Mouse (Mus musculus): ENCODE results near the gene Podxl. TPM values are rescaled to one million over a fixed set of nuclear protein-coding genes. Genes with fewer than 3 reads are reported as not detected.
A peak's percentile ranks its signal among the peaks of the same experiment; 100 is the strongest.

Gene Podxl
- polyA plus RNA-seq (2015; fragmentation: Nextera tagmentation; extraction: Ambion mirVana) = 7.5 and 8.9 TPM in 2 replicates

DNA sequence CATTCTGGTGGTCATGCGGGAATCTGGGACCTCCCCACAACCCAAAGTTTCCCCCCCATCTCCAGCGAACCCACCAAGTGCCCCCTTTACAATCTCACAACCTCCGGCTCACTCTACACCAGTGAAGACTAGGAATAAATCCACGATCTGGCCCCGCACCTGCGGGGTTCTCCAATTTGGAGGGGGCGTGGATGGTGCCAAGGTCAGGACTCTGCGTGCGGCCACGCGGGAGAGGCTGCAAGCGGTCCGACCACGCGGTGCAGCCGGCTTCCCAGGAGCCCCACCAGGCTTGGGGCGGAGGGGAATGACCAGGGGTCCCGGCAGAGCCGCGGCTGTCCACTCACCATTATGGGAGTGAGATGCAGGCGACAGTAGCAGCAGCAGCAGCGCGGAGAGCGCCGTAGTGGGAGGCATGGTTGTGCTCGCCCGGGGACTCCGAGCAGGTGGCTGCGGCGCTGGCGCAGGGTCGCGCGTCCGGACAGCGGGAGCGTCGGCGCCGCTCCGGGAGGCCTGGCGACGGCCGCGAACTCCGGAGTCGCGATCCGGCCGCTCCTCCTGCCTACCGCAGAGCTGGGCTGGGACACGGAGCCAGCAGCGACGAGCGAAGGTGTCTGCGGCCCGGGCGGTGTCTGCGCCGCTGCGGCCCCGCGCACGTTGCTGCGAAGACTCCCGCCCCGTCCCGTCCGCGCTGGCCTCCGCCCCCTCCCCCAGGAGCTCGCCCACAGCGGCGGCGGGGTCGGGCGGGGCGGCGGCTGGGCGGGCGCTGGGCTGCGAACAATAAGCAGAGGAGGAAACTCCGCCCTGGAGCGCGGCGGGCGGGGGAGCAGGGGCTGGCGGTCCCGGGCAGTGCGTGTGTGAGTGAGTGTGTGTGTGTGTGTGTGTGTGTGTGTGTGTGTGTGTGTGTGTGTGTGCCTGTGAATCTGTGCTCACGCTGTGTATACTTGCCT is at the start of gene Podxl:
TSS of gene Podxl (minus strand) at position 747 of the 947 bp plus-strand sequence.
- peaks cover 31% of the 10 kb centered on the region for H3K4me1 ChIP-seq
- H3K9ac ChIP-seq = peak within 1 kb of the TSS; percentile 69
- H3K27ac ChIP-seq = no peak within 1 kb of the TSS
- under 1% methylated on average over 72 of the region's 91 CpGs for WGBS
- peaks cover 97% of the 10 kb centered on the region for H3K27me3 ChIP-seq
- H3K9me3 ChIP-seq = no peaks in the 10 kb centered on the region
- H3K36me3 ChIP-seq = no peaks in the 10 kb centered on the region
- H3K4me3 ChIP-seq = peak within 1 kb of the TSS; percentile 65
- peak within 1 kb of the TSS; percentile 94 for H3K4me2 ChIP-seq
- peak; percentile 75 for ATAC-seq (ENCODE audit: insufficient number of reproducible peaks, insufficient read depth, low FRiP score, low TSS enrichment, low read depth)

- ATAC-seq (ENCODE audit: insufficient number of reproducible peaks, insufficient read depth, low FRiP score, low TSS enrichment, low read depth) = no peak
- Histone ChIP-seq H3K27me3 (no peaks in the 10 kb centered on the region), H3K4me2 (no peak overlapping the region), H3K36me3 (no peaks in the 10 kb centered on the region), H3K4me3 (no peak overlapping the region), H3K9ac (no peak overlapping the region), H3K4me1 (no peaks in the 10 kb centered on the region), H3K27ac (no peak overlapping the region), H3K9me3 (no peaks in the 10 kb centered on the region)
- whole genome bisulfite sequencing = 84% methylated on average over 17 of the region's 17 CpGs
Measured at GRCm38 (mm10) chr6:31612560-31613270, 48.9 kb upstream of the Podxl start.

- no peaks in the 10 kb centered on the region for H3K27me3 ChIP-seq
- no peaks in the 10 kb centered on the region for H3K4me1 ChIP-seq
- H3K9ac ChIP-seq = no peak overlapping the region
- no peak overlapping the region for H3K27ac ChIP-seq
- ATAC-seq (ENCODE audit: insufficient number of reproducible peaks, insufficient read depth, low FRiP score, low TSS enrichment, low read depth) = no peak
- H3K36me3 ChIP-seq = no peaks in the 10 kb centered on the region
- H3K4me3 ChIP-seq = no peak overlapping the region
- no peak overlapping the region for H3K4me2 ChIP-seq
- WGBS = 69% methylated on average over 4 of the region's 4 CpGs
- no peaks in the 10 kb centered on the region for H3K9me3 ChIP-seq
Measured at GRCm38 (mm10) chr6:31606429-31606828, 42.6 kb upstream of the Podxl start.

DNA sequence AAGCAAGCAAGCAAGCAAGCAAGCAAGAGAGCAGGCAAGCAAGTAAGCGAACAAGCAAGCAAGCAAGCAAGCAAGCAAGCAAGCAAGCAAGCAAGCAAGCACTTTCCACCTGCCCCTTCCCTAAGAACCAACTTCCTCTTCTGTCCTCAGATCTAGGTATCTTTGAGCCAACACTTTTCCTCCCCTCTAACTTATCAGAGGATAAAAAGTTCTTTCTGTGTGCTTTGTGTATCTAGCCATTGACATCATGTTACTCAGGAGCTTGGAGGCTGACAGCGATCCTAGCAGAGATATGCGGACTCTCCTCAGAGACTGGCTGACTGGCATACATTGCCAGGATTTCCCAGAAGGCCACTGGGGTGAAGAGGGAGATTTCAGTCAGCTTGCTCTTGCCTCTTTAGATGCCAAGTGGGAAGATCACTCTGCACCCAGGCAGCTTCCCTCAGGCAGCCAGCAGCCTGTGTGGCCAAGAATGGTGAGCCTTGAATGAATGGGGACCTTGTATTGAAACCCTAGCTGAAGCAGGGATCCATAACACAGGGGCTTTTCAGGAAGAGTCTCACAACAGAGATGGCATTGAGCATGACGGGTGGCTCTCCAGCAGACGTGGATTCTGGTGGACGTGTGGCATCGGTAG is 41.0 kb upstream of the Podxl start:
- Histone ChIP-seq H3K9me3 (no peaks in the 10 kb centered on the region), H3K36me3 (no peaks in the 10 kb centered on the region), H3K27me3 (no peaks in the 10 kb centered on the region), H3K4me3 (no peak overlapping the region), H3K4me1 (peaks cover 8% of the 10 kb centered on the region; the same call in 1 of the 2 replicates), H3K9ac (no peak overlapping the region), H3K4me2 (no peak overlapping the region), H3K27ac (no peak overlapping the region)
- WGBS = 53% methylated on average over 7 of the region's 7 CpGs
- ATAC-seq (ENCODE audit: insufficient number of reproducible peaks, insufficient read depth, low FRiP score, low TSS enrichment, low read depth) = no peak

GRCm38 (mm10) chr6:31602489-31602888 is 38.7 kb upstream of the Podxl start:
- no peak overlapping the region for H3K9ac ChIP-seq
- H3K4me3 ChIP-seq = no peak overlapping the region
- H3K9me3 ChIP-seq = no peaks in the 10 kb centered on the region
- H3K27me3 ChIP-seq = no peaks in the 10 kb centered on the region
- H3K4me1 ChIP-seq = peaks cover 9% of the 10 kb centered on the region; the same call in 1 of the 2 replicates
- 88% methylated on average over 4 of the region's 4 CpGs for WGBS
- no peaks in the 10 kb centered on the region for H3K36me3 ChIP-seq
- H3K27ac ChIP-seq = no peak overlapping the region
- no peak for ATAC-seq (ENCODE audit: insufficient number of reproducible peaks, insufficient read depth, low FRiP score, low TSS enrichment, low read depth)
- H3K4me2 ChIP-seq = no peak overlapping the region

DNA sequence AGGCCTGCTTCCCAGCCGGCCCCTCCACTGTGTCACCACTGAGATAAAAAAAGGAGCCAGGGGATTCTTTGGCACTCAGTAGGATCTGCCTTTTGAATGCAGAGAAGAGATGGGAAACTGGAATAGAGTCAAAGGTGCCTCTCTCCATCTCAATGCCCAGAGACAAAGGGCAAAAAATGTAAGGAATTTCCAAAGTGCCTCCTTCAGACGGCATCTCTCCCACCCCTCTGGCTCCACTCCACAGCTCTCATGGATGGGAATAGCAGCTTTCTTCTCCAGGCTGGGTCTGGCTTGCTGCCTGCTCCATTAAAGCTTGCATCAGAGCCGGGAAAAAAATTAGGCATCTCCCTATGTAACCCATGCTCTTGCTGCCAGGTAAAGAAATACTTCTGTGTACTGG is 37.4 kb upstream of the Podxl start:
- WGBS = 26% methylated on average over 3 of the region's 3 CpGs
- Histone ChIP-seq H3K9me3 (no peaks in the 10 kb centered on the region), H3K4me3 (no peak overlapping the region), H3K27me3 (no peaks in the 10 kb centered on the region), H3K27ac (no peak overlapping the region), H3K9ac (no peak overlapping the region), H3K4me1 (peaks cover 21% of the 10 kb centered on the region), H3K4me2 (no peak overlapping the region), H3K36me3 (no peaks in the 10 kb centered on the region)
- ATAC-seq (ENCODE audit: insufficient number of reproducible peaks, insufficient read depth, low FRiP score, low TSS enrichment, low read depth) = no peak

- no peaks in the 10 kb centered on the region for H3K36me3 ChIP-seq
- ATAC-seq (ENCODE audit: insufficient number of reproducible peaks, insufficient read depth, low FRiP score, low TSS enrichment, low read depth) = no peak
- H3K27ac ChIP-seq = no peak overlapping the region
- H3K9me3 ChIP-seq = no peaks in the 10 kb centered on the region
- peaks cover 21% of the 10 kb centered on the region for H3K4me1 ChIP-seq
- WGBS = 37% methylated on average over 3 of the region's 3 CpGs
- no peak overlapping the region for H3K4me3 ChIP-seq
- no peak overlapping the region for H3K9ac ChIP-seq
- H3K27me3 ChIP-seq = no peaks in the 10 kb centered on the region
- H3K4me2 ChIP-seq = no peak overlapping the region
Measured at GRCm38 (mm10) chr6:31599863-31600262, 36.1 kb upstream of the Podxl start.

DNA sequence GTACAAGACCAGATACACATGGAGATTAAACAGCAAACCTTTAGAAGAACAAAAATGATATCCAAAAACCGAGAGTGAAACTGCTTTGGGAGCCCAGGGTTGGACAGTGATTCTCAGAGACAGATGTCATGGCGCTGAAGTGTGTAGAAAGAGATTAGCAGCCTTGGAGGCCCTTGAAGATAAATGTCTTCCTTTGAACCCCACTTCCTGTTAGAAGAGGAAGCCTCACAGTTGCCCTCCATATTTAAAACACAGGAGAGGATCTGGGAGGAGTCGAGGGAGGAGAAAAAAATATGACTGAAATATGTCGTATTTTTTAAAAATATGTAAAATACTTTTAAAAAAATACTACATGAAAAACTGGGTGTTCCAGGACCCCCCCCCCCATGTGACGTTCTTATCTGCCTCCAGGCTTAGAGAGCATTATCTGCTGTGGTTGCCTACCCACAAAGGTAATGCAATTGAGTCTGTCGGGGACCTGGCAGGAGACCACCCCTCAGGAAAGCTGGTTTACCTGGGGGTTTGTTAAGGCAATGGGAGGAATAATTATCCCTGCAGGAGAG is 34.6 kb upstream of the Podxl start:
- peaks cover 21% of the 10 kb centered on the region for H3K4me1 ChIP-seq
- H3K4me2 ChIP-seq = no peak overlapping the region
- no peaks in the 10 kb centered on the region for H3K27me3 ChIP-seq
- WGBS = 71% methylated on average over 6 of the region's 6 CpGs
- no peak overlapping the region for H3K9ac ChIP-seq
- H3K9me3 ChIP-seq = no peaks in the 10 kb centered on the region
- H3K27ac ChIP-seq = no peak overlapping the region
- H3K4me3 ChIP-seq = no peak overlapping the region
- ATAC-seq (ENCODE audit: insufficient number of reproducible peaks, insufficient read depth, low FRiP score, low TSS enrichment, low read depth) = no peak
- no peaks in the 10 kb centered on the region for H3K36me3 ChIP-seq

DNA sequence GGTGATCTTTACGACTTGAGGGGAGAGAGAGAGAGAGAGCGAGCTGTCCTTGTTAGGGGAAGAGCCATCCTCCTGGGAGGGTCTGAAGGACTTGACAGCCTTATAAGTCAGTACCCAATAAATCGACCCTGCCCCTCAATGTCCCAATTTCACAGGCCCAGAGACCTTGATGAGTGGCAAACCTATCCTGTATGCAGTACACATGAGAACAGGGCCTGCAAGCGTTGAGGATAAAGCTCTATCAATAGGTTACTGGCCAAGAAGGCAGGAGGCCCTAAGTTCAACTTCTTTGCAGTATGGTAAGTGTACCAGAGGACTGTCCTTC is 33.3 kb upstream of the Podxl start:
- no peak overlapping the region for H3K4me3 ChIP-seq
- WGBS = 42% methylated on average over 4 of the region's 4 CpGs
- H3K27me3 ChIP-seq = no peaks in the 10 kb centered on the region
- 0 out of 2 replicates have a peak overlapping the region, but pooled peaks have one; percentile 36 for H3K9ac ChIP-seq
- peak overlapping the region; percentile 37 for H3K4me2 ChIP-seq
- H3K36me3 ChIP-seq = no peaks in the 10 kb centered on the region
- H3K27ac ChIP-seq = peak overlapping the region; percentile 55; the same call in 1 of the 2 replicates
- no peaks in the 10 kb centered on the region for H3K9me3 ChIP-seq
- ATAC-seq (ENCODE audit: insufficient number of reproducible peaks, insufficient read depth, low FRiP score, low TSS enrichment, low read depth) = no peak
- H3K4me1 ChIP-seq = peaks cover 28% of the 10 kb centered on the region

- peak overlapping the region; percentile 37 for H3K4me2 ChIP-seq
Measured at GRCm38 (mm10) chr6:31596346-31597135, 32.8 kb upstream of the Podxl start.

More at GRCm38 (mm10) chr6:31596346-31597135, 32.8 kb upstream of the Podxl start:
- Histone ChIP-seq H3K36me3 (no peaks in the 10 kb centered on the region), H3K27me3 (no peaks in the 10 kb centered on the region), H3K9ac (0 out of 2 replicates have a peak overlapping the region, but pooled peaks have one; percentile 36), H3K27ac (peak overlapping the region; percentile 55), H3K9me3 (no peaks in the 10 kb centered on the region), H3K4me3 (no peak overlapping the region), H3K4me1 (peaks cover 30% of the 10 kb centered on the region)
- peak; percentile 60 for ATAC-seq (ENCODE audit: insufficient number of reproducible peaks, insufficient read depth, low FRiP score, low TSS enrichment, low read depth)
- WGBS = 23% methylated on average over 20 of the region's 20 CpGs
